Mouse (Mus musculus) embryonic stem cell, embryonic (primary cell): ENCODE data around the gene Bri3bp.

Experiments
- CTCF ChIA-PET, 4 experiments: fragments of 300-600 bp in 2 of 4; fragments of 350-600 bp in 2 of 4; sonication (Branson Sonifier 250); formaldehyde crosslinking; loops; one replicate each; lab custom pipeline; 2022; ENCODE audit warnings: inconsistent platforms in 2 of 4; lab: Charles Lee
- POLR2A ChIA-PET, 4 experiments: fragments of 300-600 bp in 2 of 4; fragments of 350-600 bp in 2 of 4; sonication (Branson Sonifier 250); formaldehyde crosslinking; loops; one replicate each; lab custom pipeline; 2022; ENCODE audit warnings: antibody characterized with exemption in 4 of 4, inconsistent platforms in 1 of 4; lab: Charles Lee

Gene Bri3bp

DNA sequence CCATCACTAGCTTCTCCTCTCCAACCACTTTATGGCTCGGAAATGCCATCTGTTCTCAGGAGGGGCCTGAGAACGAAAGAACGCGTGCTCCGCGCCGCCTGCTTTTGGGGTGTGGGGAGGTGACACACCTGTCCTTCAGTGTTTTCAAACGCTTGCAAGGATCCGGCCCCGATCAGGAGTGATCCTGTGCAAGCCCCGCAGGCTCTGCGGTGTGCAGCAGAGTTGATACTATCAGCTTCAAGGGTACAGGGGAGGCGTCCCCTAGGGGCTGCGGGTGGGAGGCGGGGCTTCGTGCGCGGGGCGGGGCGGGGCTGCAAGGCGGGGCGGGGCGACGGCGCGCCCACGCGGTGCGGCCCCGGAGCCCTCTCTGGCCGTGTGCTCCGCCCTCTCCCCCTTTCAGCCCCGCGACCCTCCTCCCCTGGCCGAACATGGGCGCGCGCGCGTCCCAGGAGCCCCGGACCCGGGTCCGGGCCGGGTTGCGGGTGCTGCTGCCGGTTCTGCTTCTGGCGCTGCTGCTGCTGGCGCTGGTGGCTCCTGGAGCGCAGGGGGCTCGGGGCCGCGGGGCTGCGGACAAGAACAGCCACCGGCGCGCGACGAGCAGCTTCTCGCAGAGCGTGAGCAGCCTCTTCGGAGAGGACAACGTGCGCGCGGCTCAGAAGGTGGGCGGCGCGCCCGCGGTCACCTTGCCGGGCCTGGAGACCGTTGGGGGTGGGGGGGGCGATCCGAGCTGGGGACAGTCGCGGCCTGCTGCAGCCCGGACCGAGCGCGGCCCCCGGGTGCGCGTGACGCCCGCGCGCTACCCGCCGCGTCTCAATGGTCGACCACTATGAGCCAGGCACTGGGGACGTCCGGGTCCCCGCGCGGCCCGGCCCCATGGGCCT, at the start of gene Bri3bp:
Bri3bp (plus strand) TSS at position 335 of the 881 bp plus-strand sequence.
- CTCF ChIA-PET = interaction anchor here (0.5 to 2.4 kb wide), 19 partner anchors 8 to 664 kb away, joined by 3 to 10 read pairs (median 4); no protein-coding TSS in a partner anchor

DNA sequence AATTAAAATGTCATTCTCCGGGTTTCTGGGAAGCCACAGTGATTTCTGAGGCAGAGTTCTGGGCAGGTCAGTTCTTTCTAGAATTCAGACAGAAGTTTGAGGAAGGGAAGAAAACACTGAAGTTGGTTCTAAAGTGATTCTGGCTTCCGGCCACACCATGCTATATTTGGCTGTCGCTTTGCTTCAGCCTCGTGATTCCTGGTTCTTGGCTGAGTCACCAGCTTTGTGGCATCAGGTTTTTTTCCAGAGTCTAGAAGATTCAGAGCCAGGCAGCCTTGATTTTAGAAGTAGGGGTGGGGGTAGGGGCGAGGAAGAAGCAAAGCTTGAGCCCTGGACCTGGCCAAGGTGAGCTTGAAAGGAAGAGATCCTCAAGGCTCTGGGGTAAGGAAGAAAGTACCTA, 49.8 kb upstream of the Bri3bp start:
- CTCF ChIA-PET = interaction anchor here in 1 of 4 experiments (1.0 to 1.2 kb wide), 3 partner anchors 14 to 118 kb away, joined by 3 read pairs; no protein-coding TSS in a partner anchor
- POLR2A ChIA-PET = interaction anchor here in 3 of 4 experiments (0.5 to 7.2 kb wide), 26 partner anchors 8 to 638 kb away, joined by 3 to 295 read pairs (median 26); partner anchors contain the start of genes Bri3bp (in 2 of the 3), Dhx37 (in 2 of the 3) and Scarb1 (in 1 of the 3)

More for the DNA sequence above, at the start of gene Bri3bp:
- POLR2A ChIA-PET = interaction anchor here in 3 of 4 experiments (0.6 to 4.1 kb wide), 62 partner anchors 8 to 283 kb away, joined by 3 to 48 read pairs (median 6); partner anchors contain the start of genes Gm10382 (in 3 of the 3), Ubc (in 3 of the 3) and Dhx37 (in 1 of the 3)

DNA sequence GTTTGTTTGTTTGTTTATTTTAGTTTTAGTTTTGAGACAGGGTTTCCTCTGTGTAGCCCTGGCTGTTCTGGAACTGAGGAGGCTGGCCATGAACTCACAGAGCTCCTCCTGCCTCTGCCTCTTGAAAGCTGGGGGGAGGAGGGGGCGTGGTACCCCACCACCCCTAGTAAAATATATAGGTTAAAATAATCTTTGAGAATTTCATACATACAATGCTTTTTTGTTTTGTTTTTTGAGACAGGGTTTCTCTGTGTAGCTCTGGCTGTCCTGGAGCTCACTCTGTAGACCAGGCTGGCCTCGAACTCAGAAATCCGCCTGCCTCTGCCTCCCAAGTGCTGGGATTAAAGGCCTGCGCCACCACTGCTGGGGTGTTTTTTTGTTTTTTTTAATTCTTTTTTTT, 49.2 kb upstream of the Bri3bp start:
- ChIA-PET CTCF (interaction anchor here in 1 of 4 experiments (1.0 to 1.2 kb wide), 3 partner anchors 14 to 117 kb away, joined by 3 read pairs; no protein-coding TSS in a partner anchor), POLR2A (interaction anchor here (0.5 to 7.2 kb wide), 54 partner anchors 8 to 953 kb away, joined by 3 to 295 read pairs (median 8); partner anchors contain the start of genes Bri3bp (in 2 of the 4), Dhx37 (in 2 of the 4), Kmt5a (in 1 of the 4) and Scarb1 (in 1 of the 4))

GRCm38 (mm10) chr5:125392618-125392976, 48.8 kb upstream of the Bri3bp start:
- CTCF ChIA-PET = interaction anchor here in 2 of 4 experiments (0.6 to 1.2 kb wide), 4 partner anchors 14 to 117 kb away, joined by 3 to 4 read pairs (median 3); no protein-coding TSS in a partner anchor

GRCm38 (mm10) chr5:125392977-125393621, 48.3 kb upstream of the Bri3bp start:
- POLR2A ChIA-PET = interaction anchor here (0.6 to 7.2 kb wide), 103 partner anchors 8 to 969 kb away, joined by 3 to 295 read pairs (median 5); partner anchors contain the start of genes Bri3bp (in 3 of the 4), Dhx37 (in 3 of the 4), Ncor2 (in 2 of the 4) and Scarb1 (in 2 of the 4)
- CTCF ChIA-PET = interaction anchor here in 2 of 4 experiments (0.6 to 0.8 kb wide), 2 partner anchors 14 to 25 kb away, joined by 3 to 4 read pairs; no protein-coding TSS in a partner anchor

More at GRCm38 (mm10) chr5:125392618-125392976, 48.8 kb upstream of the Bri3bp start:
- POLR2A ChIA-PET = interaction anchor here (0.6 to 7.2 kb wide), 84 partner anchors 9 to 968 kb away, joined by 3 to 295 read pairs (median 6); partner anchors contain the start of genes Bri3bp (in 2 of the 4), Dhx37 (in 2 of the 4), Kmt5a (in 1 of the 4) and Ncor2 (in 1 of the 4)

DNA sequence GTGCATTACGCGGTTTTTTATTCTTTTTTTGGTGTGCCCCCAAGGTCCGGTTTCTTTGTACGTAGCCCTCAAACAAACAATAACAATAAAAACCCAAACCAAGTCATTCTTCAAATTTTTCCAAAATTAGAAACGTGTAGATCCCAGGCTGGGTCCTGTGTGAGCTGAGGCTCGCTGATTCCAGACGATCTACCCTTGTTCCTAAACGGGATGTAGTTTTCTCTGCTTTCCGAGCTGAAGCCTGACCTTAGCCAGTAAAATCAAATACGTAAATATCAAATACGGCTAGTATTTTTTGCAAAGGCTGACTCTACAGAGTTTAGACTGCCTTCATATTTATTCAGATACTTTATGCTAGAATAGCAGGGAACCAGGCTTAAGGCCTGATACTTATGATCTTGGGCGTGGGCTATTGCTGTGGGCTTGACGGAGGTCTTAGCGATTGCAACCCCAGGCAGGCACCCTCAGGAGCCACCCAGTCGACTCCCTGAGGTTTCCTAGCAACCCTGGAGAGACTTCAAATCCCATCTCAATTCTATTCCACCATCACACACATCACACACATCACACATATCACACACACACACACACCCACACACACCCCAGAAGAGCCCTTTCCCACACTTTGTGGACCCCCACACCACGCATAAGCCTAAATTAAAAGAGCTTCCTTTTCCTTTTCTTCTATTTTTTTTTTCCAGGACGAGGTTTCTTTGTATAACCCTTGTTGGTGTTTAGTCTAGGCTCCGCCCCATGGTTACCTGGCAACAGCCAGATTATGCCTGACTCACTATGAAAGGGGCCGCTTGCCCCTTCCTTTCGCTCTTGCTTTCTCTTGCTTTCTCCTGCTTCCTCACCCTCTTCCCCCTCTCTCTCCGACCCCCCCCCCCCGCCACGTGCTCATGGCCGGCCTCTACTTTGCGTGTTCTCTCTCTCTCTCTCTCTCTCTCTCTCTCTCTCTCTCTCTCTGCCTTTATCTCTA, 47.5 kb upstream of the Bri3bp start:
- POLR2A ChIA-PET = interaction anchor here (0.5 to 7.2 kb wide), 109 partner anchors 8 to 1709 kb away, joined by 3 to 295 read pairs (median 5); partner anchors contain the start of genes Bri3bp (in 3 of the 4), Dhx37 (in 3 of the 4), Scarb1 (in 3 of the 4) and Ncor2 (in 2 of the 4)

DNA sequence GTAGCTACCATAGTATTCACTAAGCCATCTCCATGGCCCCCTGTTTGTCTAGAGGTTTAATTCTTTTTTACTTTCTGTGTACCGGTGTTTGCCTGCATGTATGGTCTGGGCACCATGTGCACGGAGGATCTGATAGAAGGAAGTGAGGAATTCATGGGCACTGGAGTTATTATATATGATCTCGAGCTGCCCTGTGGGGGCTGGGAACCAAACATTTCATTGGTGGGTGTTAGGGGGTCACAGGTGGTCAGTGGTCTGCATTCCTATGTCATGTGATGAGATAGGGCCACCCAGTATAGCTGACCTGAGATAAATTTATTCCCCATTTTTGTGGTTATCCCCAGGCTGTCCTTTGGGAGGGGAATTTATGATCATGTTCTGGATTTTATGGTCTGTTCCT, 46.4 kb upstream of the Bri3bp start:
- CTCF ChIA-PET = interaction anchor here in 1 of 4 experiments (0.7 kb wide), 1 partner anchor 14 kb away, joined by 3 read pairs; no protein-coding TSS in a partner anchor
- POLR2A ChIA-PET = interaction anchor here in 3 of 4 experiments (0.7 to 7.2 kb wide), 24 partner anchors 8 to 205 kb away, joined by 3 to 295 read pairs (median 22); partner anchors contain the start of genes Bri3bp (in 2 of the 3) and Dhx37 (in 1 of the 3)

More for the DNA sequence above, 47.5 kb upstream of the Bri3bp start:
- CTCF ChIA-PET = interaction anchor here in 1 of 4 experiments (0.8 kb wide), 1 partner anchor 15 kb away, joined by 3 read pairs; no protein-coding TSS in a partner anchor

- ChIA-PET POLR2A (interaction anchor here in 3 of 4 experiments (0.6 to 3.2 kb wide), 15 partner anchors 8 to 32 kb away, joined by 3 to 64 read pairs (median 4); partner anchors contain the start of genes Ubc (in 2 of the 3) and Gm10382 (in 1 of the 3)), CTCF (interaction anchor here in 1 of 4 experiments (0.7 kb wide), 1 partner anchor 541 kb away, joined by 11 read pairs; no protein-coding TSS in a partner anchor)
These were observed 40.5 kb upstream of the Bri3bp start for GRCm38 (mm10) chr5:125400903-125401302.

DNA sequence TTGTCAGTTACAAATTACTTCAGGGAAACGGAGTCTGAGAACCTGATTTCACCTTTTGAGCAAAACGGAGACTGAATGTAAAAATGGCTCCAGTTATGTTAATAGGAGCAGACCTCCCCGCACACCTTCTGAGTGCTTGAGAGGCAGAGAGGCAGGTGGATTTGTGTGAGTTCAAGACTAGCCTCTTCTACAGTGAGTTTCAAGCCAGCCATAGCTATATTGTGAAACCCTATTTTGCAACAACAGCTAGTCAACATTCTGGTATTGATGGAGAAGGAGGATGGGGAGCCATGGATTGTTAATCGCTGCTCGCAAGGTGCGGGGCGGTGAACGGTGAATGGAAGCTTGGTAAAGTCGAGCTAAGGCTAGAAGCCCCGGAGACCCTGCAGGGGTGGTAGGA, 38.9 kb upstream of the Bri3bp start:
- POLR2A ChIA-PET = interaction anchor here (0.6 to 3.2 kb wide), 15 partner anchors 8 to 58 kb away, joined by 3 to 64 read pairs (median 5); partner anchors contain the start of genes Ubc (in 3 of the 4) and Gm10382 (in 2 of the 4)
- CTCF ChIA-PET = no interaction called here

DNA sequence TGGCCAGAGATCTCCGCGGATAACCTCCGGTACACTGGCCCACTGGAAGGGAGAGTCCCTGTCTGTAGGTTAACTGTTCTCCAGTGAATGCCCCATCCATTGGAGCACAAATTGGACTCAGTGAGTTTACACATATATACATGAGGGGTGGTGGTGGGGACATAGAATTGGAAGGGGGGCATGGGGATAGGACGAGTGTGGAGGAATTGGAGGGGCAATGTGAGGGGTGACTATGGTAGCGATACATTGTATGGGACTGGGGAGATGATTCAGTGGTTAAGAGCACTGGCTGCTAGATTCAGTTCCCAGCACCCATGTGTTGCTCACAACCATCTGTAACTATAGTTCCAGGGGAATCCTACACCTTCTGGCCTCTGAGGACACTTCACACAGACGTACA, 38.4 kb upstream of the Bri3bp start:
- POLR2A ChIA-PET = interaction anchor here (0.8 to 3.2 kb wide), 13 partner anchors 8 to 58 kb away, joined by 3 to 64 read pairs (median 5); partner anchors contain the start of genes Ubc (in 3 of the 4) and Gm10382 (in 2 of the 4)

DNA sequence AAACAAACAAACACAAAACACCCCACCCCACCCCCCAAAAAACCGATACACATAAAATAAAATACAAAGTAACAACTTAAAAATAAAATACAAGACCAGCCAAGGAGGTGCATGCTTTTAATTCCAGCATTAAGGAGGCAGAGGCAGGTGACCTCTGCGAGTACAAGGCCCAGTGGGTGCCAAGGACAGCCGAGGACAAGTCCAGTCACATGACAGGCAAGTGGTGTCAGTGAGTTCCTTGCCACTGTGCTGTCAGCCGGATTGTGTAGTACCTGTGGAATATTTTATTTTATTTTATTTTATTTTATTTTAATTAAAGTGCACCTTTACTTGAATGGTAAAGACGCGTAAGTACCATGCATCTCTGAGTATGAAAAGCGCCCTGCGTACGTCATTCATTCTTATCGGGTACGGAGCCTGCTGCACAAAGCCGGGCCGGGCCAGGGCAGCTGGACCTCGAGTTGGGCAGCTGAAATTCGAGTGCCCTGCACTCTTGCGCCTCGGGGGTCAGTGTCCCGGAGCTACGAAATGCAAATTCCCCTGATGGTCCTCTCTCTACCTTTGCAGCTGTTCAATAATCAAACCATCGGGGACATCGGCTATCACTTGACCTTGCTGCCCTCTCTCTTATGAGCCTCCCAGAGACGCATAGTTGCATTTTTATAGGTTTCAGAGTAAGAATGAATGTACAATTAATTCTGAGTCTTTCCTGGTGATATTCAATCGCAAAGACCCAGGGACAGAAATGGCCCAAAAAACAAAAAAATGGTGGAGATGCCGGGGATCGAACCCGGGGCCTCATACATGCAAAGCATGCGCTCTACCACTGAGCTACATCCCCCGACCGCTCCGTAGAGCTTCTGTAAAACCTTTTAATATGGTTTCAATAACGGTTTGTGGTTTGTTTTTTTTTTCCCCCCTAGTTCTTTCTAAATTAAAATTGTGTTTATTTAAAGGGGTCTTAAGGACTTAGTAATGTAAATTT, 37.6 kb upstream of the Bri3bp start:
- CTCF ChIA-PET = interaction anchor here in 1 of 4 experiments (0.6 kb wide), 1 partner anchor 8 kb away, joined by 3 read pairs; no protein-coding TSS in a partner anchor
- POLR2A ChIA-PET = interaction anchor here (0.6 to 5.0 kb wide), 23 partner anchors 10 to 1312 kb away, joined by 3 to 295 read pairs (median 6); partner anchors contain the start of genes Gm10382 (in 3 of the 4), Ubc (in 3 of the 4) and Bri3bp (in 1 of the 4)

More for the DNA sequence above, 38.4 kb upstream of the Bri3bp start:
- CTCF ChIA-PET = no interaction called here

GRCm38 (mm10) chr5:125404536-125404902, 36.8 kb upstream of the Bri3bp start:
- POLR2A ChIA-PET = interaction anchor here in 3 of 4 experiments (0.6 to 5.0 kb wide), 25 partner anchors 11 to 793 kb away, joined by 3 to 295 read pairs (median 9); partner anchors contain the start of genes Gm10382 (in 3 of the 3), Ubc (in 3 of the 3), Bri3bp (in 1 of the 3) and Dhx37 (in 1 of the 3)

DNA sequence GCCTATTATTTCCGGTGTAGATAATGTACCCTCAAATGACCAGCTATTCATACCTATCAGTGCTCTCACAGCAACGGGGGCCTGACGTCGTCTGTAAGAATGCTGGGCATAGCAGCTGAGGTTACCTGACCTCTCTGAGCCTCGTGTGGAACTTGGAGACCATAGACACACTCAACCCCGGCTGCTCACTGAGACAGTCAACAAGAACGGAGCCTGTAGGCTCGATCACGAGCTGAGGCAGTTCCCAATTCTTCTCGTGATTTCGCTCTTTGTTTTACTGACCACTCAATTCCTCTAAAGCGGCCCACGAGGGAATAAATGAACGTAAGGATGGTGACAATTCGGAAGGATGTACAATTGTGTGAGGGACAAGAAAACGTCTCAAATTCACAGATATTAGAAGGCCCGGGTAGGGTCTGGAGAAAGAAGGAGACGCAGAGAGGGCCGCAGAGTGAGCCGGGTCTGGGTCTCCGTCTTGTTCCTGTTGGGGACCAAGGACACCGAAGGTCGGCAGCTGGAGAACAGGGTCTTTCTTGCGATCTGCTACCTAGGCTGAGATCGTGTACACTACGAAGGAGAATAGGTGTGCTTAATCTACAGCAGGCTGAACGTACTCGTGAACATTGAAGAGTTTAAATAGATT, 36.3 kb upstream of the Bri3bp start:
- POLR2A ChIA-PET = interaction anchor here (0.6 to 5.0 kb wide), 36 partner anchors 10 to 120 kb away, joined by 3 to 295 read pairs (median 6); partner anchors contain the start of genes Gm10382 (in 4 of the 4), Ubc (in 4 of the 4), Dhx37 (in 2 of the 4) and Aacs (in 1 of the 4)
- CTCF ChIA-PET = interaction anchor here in 3 of 4 experiments (0.5 to 1.1 kb wide), 3 partner anchors 84 to 292 kb away, joined by 4 to 6 read pairs (median 6); no protein-coding TSS in a partner anchor

More at GRCm38 (mm10) chr5:125404536-125404902, 36.8 kb upstream of the Bri3bp start:
- CTCF ChIA-PET = no interaction called here
